Mouse (Mus musculus) intestine, embryonic 14.5 days (tissue): ENCODE measurements around the gene Tspan15. TPM values are rescaled to one million over a fixed set of nuclear protein-coding genes. Genes with fewer than 3 reads are reported as not detected.

Source experiments
- ATAC-seq: fragments of 200-750 bp; cut with Nextera tagmentation; replicated peaks from 2 replicates; pipeline ENCODE4 v1.8.0; 2017; ENCODE audit warnings: low read depth, moderate number of reproducible peaks, moderate TSS enrichment, moderate library complexity; ENCODE audit not compliant: low FRiP score, low TSS enrichment
- DNase-seq: peaks from one replicate; pipeline ENCODE4 v3.0.0-alpha.2; 2018; ENCODE audit warnings: low spot score
- H3K27ac ChIP-seq: fragments of 300-500 bp; sonication (generic); 2 replicates; pipeline ENCODE4 v1.5.1; 2014; ENCODE audit warnings: low read depth, mild to moderate bottlenecking, control low read depth
- H3K27me3 ChIP-seq: fragments of 300-500 bp; sonication (generic); replicated peaks from 2 replicates; pipeline ENCODE4 v1.6.1; 2014; ENCODE audit warnings: low read length, control low read depth; ENCODE audit not compliant: control insufficient read depth, insufficient read depth
- H3K36me3 ChIP-seq: fragments of 300-500 bp; sonication (generic); 2 replicates; pipeline ENCODE4 v1.6.1; 2014; ENCODE audit warnings: low read length, control low read depth; ENCODE audit not compliant: control insufficient read depth, insufficient read depth
- H3K4me1 ChIP-seq: fragments of 300-500 bp; sonication (generic); replicated peaks from 2 replicates; pipeline ENCODE4 v1.6.1; 2014; ENCODE audit warnings: low read length, control low read depth, mixed read lengths; ENCODE audit not compliant: control insufficient read depth, insufficient read depth
- H3K4me2 ChIP-seq: fragments of 300-500 bp; sonication (generic); 2 replicates; pipeline ENCODE4 v1.6.1; 2014; ENCODE audit warnings: low read length
- H3K4me3 ChIP-seq: fragments of 300-500 bp; sonication (generic); 2 replicates; pipeline ENCODE4 v1.5.1; 2014; ENCODE audit warnings: low read depth, low read length, control low read depth, mixed read lengths
- H3K9ac ChIP-seq: fragments of 300-500 bp; sonication (generic); 2 replicates; pipeline ENCODE4 v1.6.1; 2014; ENCODE audit warnings: mild to moderate bottlenecking, low read length
- H3K9me3 ChIP-seq: fragments of 300-500 bp; sonication (generic); 2 replicates; pipeline ENCODE4 v1.6.1; 2016; ENCODE audit warnings: low read length, control low read depth; ENCODE audit not compliant: control insufficient read depth
- WGBS: fragments of 180-500 bp; shearing (Covaris S2); extraction: QIAGEN DNeasy Blood & Tissue Kit; methylation state at CpG from one replicate; pipeline ENCODE4 v1.1.7; 2014; 5-methylcytosine and 5-hydroxymethylcytosine counted together
- polyA plus RNA-seq: library from polyadenylated mRNA; unstranded; fragments of >200 nt; fragmentation: Nextera tagmentation; extraction: Ambion mirVana; gene quantifications from 2 replicates; pipeline ENCODE4 v1.2.1, GENCODE M21; 2014

Tspan15 gene
- 31.5 and 32.5 TPM in 2 replicates for polyA plus RNA-seq

- WGBS: under 1% methylated on average over 59 of the region's 59 CpGs
- Histone ChIP-seq H3K4me3 (peak within 1 kb of the TSS; percentile 71), H3K9ac (peak within 1 kb of the TSS; percentile 58), H3K4me2 (peak within 1 kb of the TSS; percentile 91), H3K4me1 (peaks cover 20% of the 10 kb centered on the region; the same call in 1 of the 2 replicates), H3K9me3 (no peaks in the 10 kb centered on the region), H3K27ac (no peak within 1 kb of the TSS), H3K36me3 (no peaks in the 10 kb centered on the region), H3K27me3 (no peaks in the 10 kb centered on the region)
- DNase-seq (peak; percentile 98), ATAC-seq (peak; percentile 94)
These were observed at the start of gene Tspan15 for GRCm38 (mm10) chr10:62230708-62231394. Gene Tspan15 (minus strand): TSS chr10:62231251.

GRCm38 (mm10) chr10:62279671-62280070 is 48.6 kb upstream of the Tspan15 start:
- H3K4me2 ChIP-seq: no peak overlapping the region
- ATAC-seq (no peak), DNase-seq (no peak)
- peaks cover 4% of the 10 kb centered on the region; the same call in 1 of the 2 replicates for H3K9me3 ChIP-seq
- 77% methylated on average over 4 of the region's 4 CpGs for WGBS
- H3K9ac ChIP-seq: no peak overlapping the region
- H3K36me3 ChIP-seq: peaks cover 33% of the 10 kb centered on the region
- H3K27me3 ChIP-seq: no peaks in the 10 kb centered on the region
- H3K4me3 ChIP-seq: no peak overlapping the region
- no peak overlapping the region for H3K27ac ChIP-seq
- no peaks in the 10 kb centered on the region for H3K4me1 ChIP-seq

GRCm38 (mm10) chr10:62279066-62279465 is 48.0 kb upstream of the Tspan15 start:
- peaks cover 35% of the 10 kb centered on the region for H3K36me3 ChIP-seq
- no peaks in the 10 kb centered on the region for H3K27me3 ChIP-seq
- 63% methylated on average over 3 of the region's 3 CpGs for WGBS

GRCm38 (mm10) chr10:62277499-62278293 is 46.6 kb upstream of the Tspan15 start:
- H3K9ac ChIP-seq: no peak overlapping the region
- no peaks in the 10 kb centered on the region for H3K4me1 ChIP-seq
- no peak overlapping the region for H3K4me3 ChIP-seq
- no peak overlapping the region for H3K4me2 ChIP-seq
- H3K9me3 ChIP-seq: peaks cover 4% of the 10 kb centered on the region; the same call in 1 of the 2 replicates
- no peaks in the 10 kb centered on the region for H3K27me3 ChIP-seq
- 88% methylated on average over 17 of the region's 19 CpGs for WGBS
- no peak for ATAC-seq
- no peak for DNase-seq
- H3K36me3 ChIP-seq: peaks cover 27% of the 10 kb centered on the region
- no peak overlapping the region for H3K27ac ChIP-seq

More at GRCm38 (mm10) chr10:62279066-62279465, 48.0 kb upstream of the Tspan15 start:
- H3K9ac ChIP-seq: no peak overlapping the region
- no peak overlapping the region for H3K4me3 ChIP-seq
- ATAC-seq: no peak
- no peaks in the 10 kb centered on the region for H3K4me1 ChIP-seq
- no peak overlapping the region for H3K27ac ChIP-seq
- H3K4me2 ChIP-seq: no peak overlapping the region
- no peak for DNase-seq
- peaks cover 4% of the 10 kb centered on the region; the same call in 1 of the 2 replicates for H3K9me3 ChIP-seq

GRCm38 (mm10) chr10:62275235-62275634 is 44.2 kb upstream of the Tspan15 start:
- Histone ChIP-seq H3K27me3 (no peaks in the 10 kb centered on the region), H3K4me2 (no peak overlapping the region), H3K36me3 (peaks cover 22% of the 10 kb centered on the region), H3K27ac (no peak overlapping the region), H3K9ac (no peak overlapping the region), H3K4me3 (no peak overlapping the region), H3K9me3 (peaks cover 2% of the 10 kb centered on the region; the same call in 1 of the 2 replicates), H3K4me1 (no peaks in the 10 kb centered on the region)
- WGBS: 36% methylated on average over 4 of the region's 4 CpGs
- no peak for ATAC-seq
- DNase-seq: peak; percentile 96

- DNase-seq: no peak
- Histone ChIP-seq H3K36me3 (peaks cover 24% of the 10 kb centered on the region), H3K9ac (no peak overlapping the region), H3K4me2 (no peak overlapping the region), H3K27ac (no peak overlapping the region), H3K4me3 (no peak overlapping the region), H3K4me1 (no peaks in the 10 kb centered on the region), H3K9me3 (no peaks in the 10 kb centered on the region), H3K27me3 (no peaks in the 10 kb centered on the region)
- no peak for ATAC-seq
- 76% methylated on average over 16 of the region's 16 CpGs for WGBS
These were observed 38.2 kb upstream of the Tspan15 start for GRCm38 (mm10) chr10:62269278-62269677.

- Histone ChIP-seq H3K36me3 (peaks cover 9% of the 10 kb centered on the region), H3K9me3 (no peaks in the 10 kb centered on the region), H3K4me2 (no peak overlapping the region), H3K4me3 (no peak overlapping the region), H3K4me1 (no peaks in the 10 kb centered on the region; the same call in 1 of the 2 replicates), H3K9ac (no peak overlapping the region), H3K27me3 (no peaks in the 10 kb centered on the region), H3K27ac (no peak overlapping the region)
- ATAC-seq (no peak), DNase-seq (no peak)
- 36% methylated on average over 2 of the region's 2 CpGs for WGBS
These were observed 33.2 kb upstream of the Tspan15 start for GRCm38 (mm10) chr10:62264299-62264698.

- 16% methylated on average over 18 of the region's 18 CpGs for WGBS
- Histone ChIP-seq H3K4me2 (no peak overlapping the region), H3K9ac (no peak overlapping the region)
These were observed 30.2 kb upstream of the Tspan15 start for GRCm38 (mm10) chr10:62261115-62261886.

More at GRCm38 (mm10) chr10:62261115-62261886, 30.2 kb upstream of the Tspan15 start:
- Histone ChIP-seq H3K4me1 (no peaks in the 10 kb centered on the region; the same call in 1 of the 2 replicates), H3K4me3 (no peak overlapping the region), H3K9me3 (no peaks in the 10 kb centered on the region), H3K36me3 (no peaks in the 10 kb centered on the region), H3K27me3 (no peaks in the 10 kb centered on the region), H3K27ac (no peak overlapping the region)
- ATAC-seq (peak; percentile 57), DNase-seq (peak; percentile 88)
